Mouse (Mus musculus): ENCODE measurements at regions not wholly inside any gene's neighbourhood (a gene's known extent, or its start where the extent isn't known, plus 50 kb on each side); places are given as distances from the start of the nearest gene placed in this dataset.

DNA sequence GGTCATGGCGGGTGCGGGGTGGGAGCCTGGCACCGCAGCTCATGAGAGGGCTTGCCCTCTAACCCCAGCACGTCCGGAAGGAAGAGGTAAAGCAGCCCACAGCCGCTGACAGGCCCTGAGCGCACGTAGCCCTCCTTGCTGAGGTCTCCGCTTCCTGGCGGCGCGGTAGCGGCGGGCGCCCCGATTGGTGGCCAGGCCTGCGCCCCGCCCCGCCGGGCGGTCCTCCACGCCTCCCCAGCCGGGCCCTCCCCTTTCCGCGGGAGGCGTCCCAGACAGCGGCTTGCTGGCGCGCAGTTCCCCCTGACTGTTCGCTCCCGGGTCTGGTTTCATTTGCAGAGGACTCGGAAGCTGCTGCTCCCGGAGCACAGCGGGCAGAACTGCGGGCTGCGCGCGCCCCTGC is 95.5 kb downstream of the 5730507C01Rik start:
- peak; percentile 14; the same call in 1 of the 2 replicates for TF ChIP-seq POLR2A (IDR thresholded peaks at IDR 0.05; ENCODE audit: control insufficient read depth, low read depth, low read length)
- no peak for TF ChIP-seq CTCF (IDR thresholded peaks at IDR 0.05; ENCODE audit: control insufficient read depth, insufficient read depth, insufficient replicate concordance, low read depth, low read length)
